Mouse (Mus musculus) neural tube, embryonic 12.5 days (tissue): Measurements from ENCODE around the gene Gimap8. TPM values are rescaled to one million over a fixed set of nuclear protein-coding genes. Genes with fewer than 3 reads are reported as not detected.
"Not testable (repeated sequence)": the region's sequence is repeated elsewhere in the genome, so short reads cannot be mapped to it uniquely, and the experiment has no call there.

Experiments used
- ATAC-seq: fragments of 200-750 bp; cut with Nextera tagmentation; 2 replicates; pipeline ENCODE4 v1.8.0; 2017; ENCODE audit warnings: low read depth, mild to moderate bottlenecking, moderate TSS enrichment, moderate library complexity; ENCODE audit not compliant: low FRiP score
- H3K27ac ChIP-seq: fragments of 300-500 bp; sonication (generic); 2 replicates; pipeline ENCODE4 v1.5.1; 2016
- H3K27me3 ChIP-seq: fragments of 300-500 bp; sonication (generic); replicated peaks from 2 replicates; pipeline ENCODE4 v1.6.1; 2016; ENCODE audit warnings: mild to moderate bottlenecking
- H3K36me3 ChIP-seq: fragments of 300-500 bp; sonication (generic); 2 replicates; pipeline ENCODE4 v1.6.1; 2016; ENCODE audit warnings: mild to moderate bottlenecking
- H3K4me1 ChIP-seq: fragments of 300-500 bp; sonication (generic); 2 replicates; pipeline ENCODE4 v1.6.1; 2016
- H3K4me2 ChIP-seq: fragments of 300-500 bp; sonication (generic); replicated peaks from 2 replicates; pipeline ENCODE4 v1.6.1; 2016; ENCODE audit warnings: mild to moderate bottlenecking
- H3K4me3 ChIP-seq: fragments of 300-500 bp; sonication (generic); 2 replicates; pipeline ENCODE4 v1.5.1; 2016
- H3K9ac ChIP-seq: fragments of 300-500 bp; sonication (generic); 2 replicates; pipeline ENCODE4 v1.6.1; 2016; ENCODE audit warnings: mild to moderate bottlenecking
- H3K9me3 ChIP-seq: fragments of 300-500 bp; sonication (generic); 2 replicates; pipeline ENCODE4 v1.6.1; 2016; ENCODE audit warnings: mild to moderate bottlenecking
- WGBS: fragments of 180-500 bp; shearing (Covaris S2); methylation state at CpG from one replicate; pipeline ENCODE4 v1.1.7; 2016; 5-methylcytosine and 5-hydroxymethylcytosine counted together
- polyA plus RNA-seq: library from polyadenylated mRNA; unstranded; fragments of >200 nt; fragmentation: Nextera tagmentation; extraction: Ambion mirVana; gene quantifications from 2 replicates; pipeline ENCODE4 v1.2.1, GENCODE M21; 2016

Gimap8 gene
- polyA plus RNA-seq: 0.70 and 1.1 TPM in 2 replicates

DNA sequence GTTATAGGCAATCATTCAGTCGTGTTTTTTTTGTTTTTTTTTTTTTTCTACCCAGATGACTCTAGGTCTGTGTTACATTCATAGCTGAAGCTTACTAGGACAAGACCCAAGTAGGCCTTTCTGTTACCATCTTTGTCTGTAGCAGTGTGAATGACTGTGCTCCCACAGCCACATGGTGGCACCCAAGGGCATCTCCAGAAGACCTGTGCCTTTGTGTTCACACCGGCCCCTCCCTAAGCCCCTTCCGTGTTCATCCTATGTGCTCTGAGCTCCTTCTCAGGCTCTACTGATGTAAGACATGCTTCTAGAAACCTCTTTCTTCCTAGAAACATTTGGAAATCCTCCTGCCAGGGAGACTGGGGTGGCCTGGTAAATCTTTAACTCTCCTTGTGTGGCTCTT lies at the start of gene Gimap8:
TSS of gene Gimap8 (plus strand) at position 240 of the 400 bp plus-strand sequence.
- Histone ChIP-seq H3K27ac (no peak within 1 kb of the TSS), H3K27me3 (no peaks in the 10 kb centered on the region), H3K36me3 (no peaks in the 10 kb centered on the region), H3K9ac (no peak within 1 kb of the TSS), H3K4me2 (no peak within 1 kb of the TSS), H3K9me3 (no peaks in the 10 kb centered on the region), H3K4me1 (no peaks in the 10 kb centered on the region), H3K4me3 (no peak within 1 kb of the TSS)
- ATAC-seq: no peak
- 47% methylated on average over 3 of the region's 3 CpGs for WGBS

DNA sequence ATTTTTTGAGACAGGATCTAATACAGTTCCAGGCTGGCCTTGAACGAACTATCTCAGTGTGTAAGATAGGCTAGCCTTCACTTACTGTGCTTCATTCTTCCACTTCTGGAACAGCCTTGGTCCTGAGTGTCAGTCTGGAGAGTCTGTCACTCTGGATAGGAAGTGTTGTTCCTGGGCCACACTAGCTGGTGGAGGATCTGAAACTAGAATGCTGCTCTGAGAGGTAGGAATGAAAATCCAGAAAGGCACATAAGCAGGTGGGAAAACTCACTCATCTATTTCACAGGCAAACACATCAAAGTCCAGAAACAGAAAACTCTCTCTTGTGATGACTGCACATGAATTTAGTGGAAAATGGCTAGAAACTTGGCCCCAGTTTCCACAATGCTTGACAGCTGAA lies 46.4 kb upstream of the Gimap8 start:
- Histone ChIP-seq H3K27me3 (no peaks in the 10 kb centered on the region), H3K9ac (no peak overlapping the region), H3K4me1 (peaks cover 13% of the 10 kb centered on the region), H3K27ac (no peak overlapping the region), H3K9me3 (peaks cover 23% of the 10 kb centered on the region), H3K36me3 (peaks cover 45% of the 10 kb centered on the region), H3K4me3 (no peak overlapping the region), H3K4me2 (0 out of 2 replicates have a peak overlapping the region, but pooled peaks have one; percentile 76)
- 90% methylated on average over 1 of the region's 1 CpGs for WGBS
- ATAC-seq: no peak

DNA sequence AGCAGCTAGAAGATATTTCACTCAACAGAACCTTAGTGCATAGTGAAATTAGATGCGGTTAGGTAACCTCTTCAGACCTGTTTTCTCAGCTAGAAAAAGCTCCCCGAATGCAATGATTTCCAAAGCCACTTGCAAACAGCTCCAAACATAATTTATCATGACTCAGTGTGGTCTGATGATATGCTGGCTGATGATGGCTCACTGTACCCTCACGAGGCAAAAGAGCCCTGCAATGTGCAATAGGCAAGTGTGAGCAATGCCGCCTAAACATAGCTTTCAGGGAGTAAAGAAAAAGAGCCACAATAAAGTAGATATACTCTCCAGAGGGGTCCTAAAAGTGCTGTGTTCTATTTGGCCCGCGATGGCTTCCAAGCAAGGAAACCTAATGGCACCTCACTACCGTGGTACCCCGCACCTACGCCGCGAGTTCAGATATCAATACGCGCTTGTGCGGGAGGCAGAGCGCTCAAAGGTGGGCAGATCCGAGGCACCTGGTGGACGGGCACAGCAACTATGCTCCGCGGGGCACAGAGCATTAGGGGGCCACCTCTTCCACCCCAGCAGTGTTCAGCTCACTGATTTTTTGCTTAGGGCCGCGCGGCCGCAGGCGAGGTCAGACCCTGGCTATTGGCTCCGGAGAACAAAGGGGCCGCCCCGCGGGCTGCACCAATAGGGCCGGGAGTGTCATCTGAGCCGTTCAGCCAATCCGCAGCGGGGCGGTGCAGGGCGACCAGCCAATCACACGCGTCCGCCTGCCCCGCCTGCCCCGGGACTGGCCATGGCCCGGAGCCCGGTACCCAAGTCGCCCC lies 45.6 kb upstream of the Gimap8 start, which contains the start of gene Zfp775:
TSS of gene Zfp775 (plus strand) at position 793 of the 809 bp plus-strand sequence.
- Histone ChIP-seq H3K4me3 (peak within 1 kb of the TSS; percentile 61), H3K9me3 (peaks cover 19% of the 10 kb centered on the region), H3K27me3 (no peaks in the 10 kb centered on the region), H3K4me2 (peak within 1 kb of the TSS; percentile 76), H3K36me3 (peaks cover 38% of the 10 kb centered on the region), H3K9ac (peak within 1 kb of the TSS; percentile 78), H3K4me1 (peaks cover 13% of the 10 kb centered on the region), H3K27ac (peak within 1 kb of the TSS; percentile 77)
- 5% methylated on average over 42 of the region's 42 CpGs for WGBS
- peak; percentile 99 for ATAC-seq

DNA sequence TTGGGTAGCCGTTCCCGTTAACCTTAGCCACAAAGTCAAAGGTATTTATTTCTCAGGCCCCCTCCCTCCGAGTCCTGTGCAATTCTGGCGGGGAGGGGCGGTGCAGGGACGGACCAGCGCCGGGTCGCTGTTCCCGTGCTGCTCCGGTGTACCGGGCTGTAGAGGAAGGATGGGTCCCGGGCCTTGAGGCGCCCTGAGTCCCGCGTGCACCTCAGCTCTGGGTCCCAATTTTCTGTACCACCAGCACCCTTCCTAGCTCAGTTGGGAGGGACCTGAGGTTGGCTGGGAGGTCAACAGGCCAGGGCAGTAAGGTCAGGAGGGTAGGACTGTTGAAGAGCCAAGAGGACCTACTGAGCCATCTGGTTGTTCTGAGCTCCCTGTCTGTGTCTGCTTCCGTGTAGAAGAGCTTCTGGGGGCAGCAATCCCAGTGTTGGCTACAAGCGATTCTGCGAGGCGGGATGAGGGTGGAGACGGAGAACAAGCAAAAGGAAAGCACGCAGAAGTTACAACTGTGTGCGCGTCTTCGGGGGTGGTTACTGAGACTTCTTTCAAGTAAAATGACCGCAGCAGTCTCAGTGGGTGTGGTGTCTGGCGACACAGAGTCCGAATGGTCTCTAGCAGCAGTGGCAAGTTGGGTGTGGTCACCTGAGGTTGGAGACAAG lies 44.8 kb upstream of the Gimap8 start:
- H3K27me3 ChIP-seq: no peaks in the 10 kb centered on the region
- under 1% methylated on average over 28 of the region's 28 CpGs for WGBS
- peak; percentile 81 for ATAC-seq

DNA sequence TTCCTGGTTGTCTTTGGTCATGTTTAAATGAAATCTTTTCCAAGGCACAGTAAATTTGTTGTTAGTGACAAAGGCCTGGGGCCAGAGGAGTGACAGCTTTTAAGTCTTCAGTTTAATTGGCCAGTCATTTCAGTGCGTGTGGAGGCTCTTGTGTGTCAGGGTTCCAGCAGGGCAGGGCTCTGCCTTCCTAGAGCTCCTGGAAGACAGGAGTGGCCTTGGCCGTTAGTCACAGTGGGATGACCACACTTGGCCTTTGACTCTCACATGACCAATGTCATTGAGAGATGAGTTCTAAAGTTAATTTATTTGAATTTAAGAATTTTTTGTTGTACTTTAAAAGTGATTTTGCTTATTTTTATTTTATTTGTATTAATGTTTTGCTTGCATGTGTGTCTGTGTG lies 38.9 kb upstream of the Gimap8 start:
- peaks cover 2% of the 10 kb centered on the region; the same call in 1 of the 2 replicates for H3K36me3 ChIP-seq
- no peaks in the 10 kb centered on the region for H3K27me3 ChIP-seq
- no peak overlapping the region for H3K4me3 ChIP-seq
- H3K27ac ChIP-seq: no peak overlapping the region
- H3K9me3 ChIP-seq: no peaks in the 10 kb centered on the region
- ATAC-seq: no peak
- WGBS: 54% methylated on average over 2 of the region's 2 CpGs
- peaks cover 2% of the 10 kb centered on the region; the same call in 1 of the 2 replicates for H3K4me1 ChIP-seq
- H3K4me2 ChIP-seq: no peak overlapping the region
- no peak overlapping the region for H3K9ac ChIP-seq

More for the DNA sequence above, 44.8 kb upstream of the Gimap8 start:
- Histone ChIP-seq H3K9me3 (peaks cover 12% of the 10 kb centered on the region), H3K36me3 (peaks cover 30% of the 10 kb centered on the region), H3K9ac (peak overlapping the region; percentile 78), H3K4me1 (peaks cover 13% of the 10 kb centered on the region), H3K27ac (peak overlapping the region; percentile 77; the same call in 1 of the 2 replicates), H3K4me3 (peak overlapping the region; percentile 61), H3K4me2 (peak overlapping the region; percentile 76)

DNA sequence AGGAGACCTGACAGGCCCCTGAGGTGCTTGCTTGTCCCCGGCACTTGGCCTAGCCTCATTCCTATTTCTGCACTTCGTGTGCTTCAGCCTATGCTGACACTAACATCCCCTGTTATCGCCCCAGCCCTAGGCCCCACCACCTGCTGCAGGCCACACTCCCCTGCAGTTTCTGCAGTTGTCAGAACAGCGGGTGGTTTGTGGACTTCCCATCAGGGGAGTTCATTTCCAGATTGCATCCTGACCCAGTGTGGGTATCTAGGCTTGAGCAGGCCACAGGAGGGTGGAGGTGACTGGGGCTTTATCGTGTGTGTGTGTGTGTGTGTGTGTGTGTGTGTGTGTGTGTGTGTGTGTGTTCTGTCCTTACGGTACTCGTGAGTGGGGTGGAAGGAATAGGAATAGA lies 37.5 kb upstream of the Gimap8 start:
- no peaks in the 10 kb centered on the region for H3K27me3 ChIP-seq
- H3K4me3 ChIP-seq: no peak overlapping the region
- H3K27ac ChIP-seq: no peak overlapping the region
- no peak overlapping the region for H3K4me2 ChIP-seq
- WGBS: 52% methylated on average over 7 of the region's 7 CpGs
- H3K4me1 ChIP-seq: 0 out of 2 replicates have a peak, but pooled peaks cover 2% of the 10 kb centered on the region
- H3K36me3 ChIP-seq: peaks cover 14% of the 10 kb centered on the region
- no peak for ATAC-seq
- no peaks in the 10 kb centered on the region for H3K9me3 ChIP-seq
- no peak overlapping the region for H3K9ac ChIP-seq

DNA sequence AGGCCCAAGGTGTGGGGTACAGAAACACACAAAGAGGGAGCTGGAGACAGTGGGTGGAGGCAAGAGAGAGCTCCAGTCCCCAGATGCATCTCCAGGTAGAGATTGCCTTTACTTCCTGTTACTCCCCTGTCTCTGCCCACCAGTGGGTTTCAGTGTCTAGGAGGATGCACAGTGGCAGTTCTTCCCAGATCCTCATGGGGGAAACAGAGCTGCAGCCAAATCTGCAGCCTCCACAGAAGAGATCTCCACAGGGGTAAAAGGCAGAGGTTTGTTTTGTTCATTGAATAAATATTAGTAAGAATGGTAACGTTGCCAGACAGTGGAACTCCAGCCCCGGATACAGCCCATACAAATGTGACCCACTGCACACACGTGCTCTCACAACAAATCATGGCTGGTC lies 36.4 kb upstream of the Gimap8 start:
- H3K4me2 ChIP-seq: no peak overlapping the region
- no peak overlapping the region for H3K9ac ChIP-seq
- 88% methylated on average over 3 of the region's 3 CpGs for WGBS

DNA sequence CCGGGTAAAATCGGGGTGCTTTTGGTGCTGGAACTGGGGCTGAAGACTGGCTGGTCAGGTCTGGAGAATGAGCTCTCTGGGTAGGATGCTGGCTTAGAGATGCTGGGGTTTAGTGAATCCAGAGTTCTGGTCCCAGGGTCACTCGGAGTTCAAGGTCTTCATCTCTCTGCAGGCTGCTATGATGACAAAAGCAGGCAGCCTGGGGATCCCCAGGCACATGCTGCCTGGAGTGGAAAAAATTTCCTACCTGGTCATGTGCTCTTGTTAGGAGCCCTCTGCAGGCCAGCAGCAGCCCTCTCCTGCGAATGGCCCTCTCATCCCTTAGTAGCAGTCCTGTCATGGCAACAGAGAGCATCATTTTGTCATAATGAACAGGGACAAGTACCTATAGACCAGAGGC lies 33.6 kb upstream of the Gimap8 start:
- no peak for ATAC-seq
- H3K4me3 ChIP-seq: no peak overlapping the region
- H3K4me2 ChIP-seq: no peak overlapping the region
- no peak overlapping the region for H3K27ac ChIP-seq
- 85% methylated on average over 4 of the region's 4 CpGs for WGBS
- no peaks in the 10 kb centered on the region for H3K27me3 ChIP-seq
- H3K4me1 ChIP-seq: 0 out of 2 replicates have a peak, but pooled peaks cover 2% of the 10 kb centered on the region
- H3K9ac ChIP-seq: no peak overlapping the region
- no peaks in the 10 kb centered on the region for H3K9me3 ChIP-seq
- peaks cover 23% of the 10 kb centered on the region for H3K36me3 ChIP-seq

More for the DNA sequence above, 36.4 kb upstream of the Gimap8 start:
- H3K9me3 ChIP-seq: no peaks in the 10 kb centered on the region
- H3K4me1 ChIP-seq: 0 out of 2 replicates have a peak, but pooled peaks cover 2% of the 10 kb centered on the region
- no peak overlapping the region for H3K4me3 ChIP-seq
- no peak for ATAC-seq
- H3K27ac ChIP-seq: no peak overlapping the region
- H3K27me3 ChIP-seq: no peaks in the 10 kb centered on the region
- peaks cover 20% of the 10 kb centered on the region for H3K36me3 ChIP-seq

DNA sequence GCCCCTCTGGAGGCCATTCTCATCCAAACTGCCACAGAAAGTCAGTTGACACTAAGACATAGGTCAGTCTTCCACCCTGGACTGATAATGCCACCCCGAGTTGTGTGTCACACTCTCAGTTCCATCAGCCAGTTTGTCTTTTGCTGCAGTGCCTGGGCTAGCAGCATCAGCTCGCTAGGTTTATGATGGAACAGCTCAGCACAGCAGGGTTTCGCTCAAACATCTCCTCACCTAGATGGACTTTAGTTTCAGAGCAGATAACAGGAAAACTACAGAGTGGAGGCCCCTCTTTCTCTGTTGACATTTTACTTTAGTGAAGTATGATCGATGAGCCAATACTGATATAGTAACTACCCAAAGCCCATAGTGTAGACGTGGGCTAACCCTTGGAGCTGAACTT lies 32.3 kb upstream of the Gimap8 start:
- Histone ChIP-seq H3K4me2 (no peak overlapping the region), H3K36me3 (peaks cover 33% of the 10 kb centered on the region), H3K27me3 (no peaks in the 10 kb centered on the region), H3K4me3 (no peak overlapping the region), H3K9ac (no peak overlapping the region), H3K9me3 (no peaks in the 10 kb centered on the region), H3K27ac (no peak overlapping the region), H3K4me1 (no peaks in the 10 kb centered on the region)
- ATAC-seq: no peak
- WGBS: 93% methylated on average over 5 of the region's 5 CpGs

DNA sequence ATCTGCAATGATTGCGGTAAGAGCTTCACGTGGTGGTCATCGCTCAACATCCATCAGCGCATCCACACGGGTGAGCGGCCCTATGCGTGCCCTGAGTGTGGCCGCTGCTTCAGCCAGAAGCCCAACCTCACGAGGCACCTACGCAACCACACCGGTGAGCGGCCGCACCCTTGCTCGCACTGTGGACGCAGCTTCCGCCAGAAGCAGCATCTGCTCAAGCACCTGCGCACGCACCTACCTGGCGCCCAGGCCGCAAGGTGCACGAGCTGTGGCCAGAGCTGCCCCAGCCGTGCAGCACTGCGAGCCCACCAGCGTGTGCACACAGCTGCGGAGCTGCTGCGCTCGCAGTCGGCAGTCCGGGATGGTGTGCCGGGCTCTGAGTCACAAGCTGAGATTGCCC lies 27.0 kb upstream of the Gimap8 start:
- Histone ChIP-seq H3K27me3 (no peaks in the 10 kb centered on the region), H3K9me3 (no peaks in the 10 kb centered on the region), H3K36me3 (peaks cover 30% of the 10 kb centered on the region), H3K4me2 (no peak overlapping the region), H3K9ac (no peak overlapping the region), H3K4me3 (no peak overlapping the region), H3K27ac (no peak overlapping the region), H3K4me1 (no peaks in the 10 kb centered on the region)
- 92% methylated on average over 30 of the region's 30 CpGs for WGBS
- no peak for ATAC-seq

DNA sequence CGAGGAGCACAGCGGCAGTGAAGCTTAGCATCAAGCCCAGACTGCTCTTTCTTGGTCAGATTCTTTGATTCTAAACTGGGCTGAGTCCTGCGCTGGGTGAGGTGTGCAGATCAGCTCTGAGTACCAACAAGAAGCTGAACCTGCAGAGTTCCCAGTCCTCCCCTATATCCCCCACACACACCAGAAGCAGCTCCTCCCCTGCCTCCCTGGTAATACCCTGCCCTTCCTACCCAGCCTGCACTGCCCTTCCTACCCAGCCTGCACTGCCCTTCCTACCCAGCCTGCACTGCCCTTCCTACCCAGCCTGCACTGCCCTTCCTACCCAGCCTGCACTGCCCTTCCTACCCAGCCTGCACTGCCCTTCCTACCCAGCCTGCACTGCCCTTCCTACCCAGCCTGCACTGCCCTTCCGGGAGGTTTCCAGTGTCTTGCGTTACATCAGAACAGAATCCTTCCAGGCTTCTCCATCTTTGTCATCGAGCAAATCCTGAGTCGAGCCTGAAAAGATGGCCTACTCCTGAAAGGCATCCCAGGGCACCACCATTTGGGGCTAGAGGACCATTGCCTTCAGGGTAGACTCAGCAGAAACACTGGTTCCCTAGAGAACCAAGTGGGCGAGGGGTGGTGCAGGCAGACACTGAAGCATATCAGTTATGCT lies 24.7 kb upstream of the Gimap8 start:
- H3K4me2 ChIP-seq, H3K27ac ChIP-seq, H3K27me3 ChIP-seq, H3K4me1 ChIP-seq, H3K9me3 ChIP-seq, H3K4me3 ChIP-seq, H3K9ac ChIP-seq, ATAC-seq: not testable (repeated sequence)
- H3K36me3 ChIP-seq: peaks cover 26% of the 10 kb centered on the region
- 88% methylated on average over 8 of the region's 8 CpGs for WGBS

DNA sequence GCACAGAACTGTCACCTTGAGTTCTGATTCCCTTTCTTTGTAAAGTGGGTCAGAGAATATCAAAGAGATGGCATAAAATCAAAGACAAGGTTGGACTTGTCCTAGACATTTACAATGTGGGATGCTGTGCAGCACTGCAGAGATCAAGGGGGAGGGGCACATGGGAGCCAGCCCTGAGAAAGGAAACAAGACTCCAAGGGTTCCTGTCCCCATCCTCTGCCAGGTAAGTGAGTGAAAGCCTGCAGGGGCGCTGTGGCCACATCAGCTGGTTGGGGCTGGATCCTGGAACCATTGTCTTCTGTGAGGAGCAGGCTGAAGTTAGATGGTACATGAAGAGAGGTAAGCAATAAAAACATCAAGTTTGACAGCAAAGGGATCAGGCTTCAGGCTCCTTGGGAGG lies 23.6 kb upstream of the Gimap8 start:
- H3K9me3 ChIP-seq: no peaks in the 10 kb centered on the region
- no peak overlapping the region for H3K27ac ChIP-seq
- no peak overlapping the region for H3K4me3 ChIP-seq
- 35% methylated on average over 1 of the region's 1 CpGs for WGBS
- H3K9ac ChIP-seq: no peak overlapping the region
- peaks cover 21% of the 10 kb centered on the region for H3K27me3 ChIP-seq
- ATAC-seq: no peak
- peaks cover 6% of the 10 kb centered on the region; the same call in 1 of the 2 replicates for H3K4me1 ChIP-seq
- H3K36me3 ChIP-seq: peaks cover 26% of the 10 kb centered on the region
- H3K4me2 ChIP-seq: no peak overlapping the region
